Mouse (Mus musculus) heart, adult 8-10 months (tissue): Measurements from ENCODE around the gene Ddx60. TPM values are rescaled to one million over a fixed set of nuclear protein-coding genes. Genes with fewer than 3 reads are reported as not detected.
"Not testable (repeated sequence)": the region's sequence is repeated elsewhere in the genome, so short reads cannot be mapped to it uniquely, and the experiment has no call there.

Experiments used
- DNase-seq: peaks from one replicate; pipeline ENCODE4 v3.0.0; 2022; ENCODE audit warnings: low spot score
- total RNA-seq, 4 experiments: library from RNA; stranded (reverse); gene quantifications; 2 replicates each; pipeline ENCODE4 v1.2.4; 2022

Gene Ddx60
- 1 to 10 TPM in 3 of 4 experiments, under 1 TPM in 1; 0.80 to 2.6 (median 1.9) TPM for total RNA-seq

DNA sequence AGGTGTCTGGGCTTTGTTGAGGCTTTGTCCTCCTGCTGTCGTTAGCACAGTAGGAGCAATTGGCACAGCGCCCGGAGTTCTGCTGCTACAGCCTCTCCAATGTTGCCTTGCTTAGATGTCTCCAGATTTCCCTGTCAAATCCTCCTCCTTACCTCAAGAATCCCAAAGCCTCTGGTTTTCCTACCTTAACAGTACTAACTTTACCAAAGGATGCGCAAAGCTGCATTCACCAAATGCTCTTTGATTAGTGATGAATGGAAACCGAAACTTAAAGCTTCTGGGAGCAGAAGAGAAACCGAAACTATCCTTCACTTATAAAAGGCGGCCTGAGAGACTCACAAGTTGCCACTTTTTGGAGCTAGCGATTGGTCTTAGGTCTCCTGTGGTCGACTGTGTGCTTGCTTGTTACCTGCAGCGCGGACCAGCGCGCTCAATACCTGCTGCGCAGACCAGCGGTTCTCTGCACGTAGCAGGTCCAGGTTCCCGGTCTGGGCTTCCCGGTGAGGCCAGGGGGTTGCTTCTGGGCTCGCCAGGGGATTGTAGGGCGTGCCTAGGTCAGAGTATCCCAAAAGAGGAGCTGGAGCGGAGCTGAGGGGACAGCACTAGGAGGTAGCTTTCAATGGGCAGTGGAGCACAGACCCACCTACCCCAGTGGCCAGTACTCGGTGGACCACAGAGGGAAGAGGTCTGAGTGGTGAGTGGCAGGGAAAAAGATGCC is at the start of gene Ddx60:
Ddx60 (plus strand) TSS at position 311 of the 718 bp plus-strand sequence.
- DNase-seq: peak; percentile 81

GRCm38 (mm10) chr8:61894062-61894461 is 33.8 kb upstream of the Ddx60 start:
- DNase-seq: peak; percentile 69

GRCm38 (mm10) chr8:61896742-61897141 is 31.1 kb upstream of the Ddx60 start:
- no peak for DNase-seq

DNA sequence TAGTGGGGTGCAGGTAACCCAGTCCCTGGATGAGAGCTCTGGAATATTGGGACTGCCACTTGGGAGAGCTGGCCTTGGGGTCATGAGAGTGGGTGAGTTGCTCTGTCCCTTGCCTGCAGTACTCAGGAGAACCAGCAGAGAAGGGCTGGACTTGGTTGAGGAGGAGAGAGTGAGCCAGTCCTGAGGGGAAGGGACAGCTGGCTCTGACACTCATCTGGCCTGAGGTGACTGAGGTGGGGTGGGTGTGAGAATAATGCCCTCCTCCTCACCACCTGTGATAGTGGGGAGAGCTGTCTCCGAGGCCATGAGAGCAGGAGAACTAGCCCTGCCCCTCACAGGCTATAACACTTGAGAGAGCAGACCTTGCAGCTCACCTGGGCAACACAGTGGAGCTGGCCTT is 30.5 kb upstream of the Ddx60 start:
- no peak for DNase-seq

- DNase-seq: no peak
Observed at GRCm38 (mm10) chr8:61901028-61901717, 26.7 kb upstream of the Ddx60 start.

DNA sequence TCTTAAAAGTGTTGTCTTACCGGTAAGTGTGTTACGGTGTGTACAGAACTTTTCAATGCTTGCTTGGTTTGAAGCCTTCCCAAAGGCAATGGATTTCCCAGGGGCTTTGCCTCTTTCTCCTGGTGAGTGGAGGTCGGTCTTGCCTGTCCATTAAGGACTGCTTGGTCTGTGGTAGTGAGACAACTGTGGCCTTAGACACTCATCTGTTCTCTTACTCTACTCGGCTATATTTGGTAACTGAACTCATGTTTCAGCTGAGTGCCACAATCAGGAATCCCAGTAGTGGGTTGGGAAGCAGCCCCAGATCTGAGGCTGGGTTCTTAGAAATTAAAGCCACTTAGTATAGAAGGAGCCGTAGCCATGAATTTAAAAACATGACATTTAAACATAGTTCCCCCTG is 25.4 kb upstream of the Ddx60 start, which contains the start of gene Palld:
Palld (minus strand) TSS at position 170 of the 400 bp plus-strand sequence.
- DNase-seq: peak; percentile 50

DNA sequence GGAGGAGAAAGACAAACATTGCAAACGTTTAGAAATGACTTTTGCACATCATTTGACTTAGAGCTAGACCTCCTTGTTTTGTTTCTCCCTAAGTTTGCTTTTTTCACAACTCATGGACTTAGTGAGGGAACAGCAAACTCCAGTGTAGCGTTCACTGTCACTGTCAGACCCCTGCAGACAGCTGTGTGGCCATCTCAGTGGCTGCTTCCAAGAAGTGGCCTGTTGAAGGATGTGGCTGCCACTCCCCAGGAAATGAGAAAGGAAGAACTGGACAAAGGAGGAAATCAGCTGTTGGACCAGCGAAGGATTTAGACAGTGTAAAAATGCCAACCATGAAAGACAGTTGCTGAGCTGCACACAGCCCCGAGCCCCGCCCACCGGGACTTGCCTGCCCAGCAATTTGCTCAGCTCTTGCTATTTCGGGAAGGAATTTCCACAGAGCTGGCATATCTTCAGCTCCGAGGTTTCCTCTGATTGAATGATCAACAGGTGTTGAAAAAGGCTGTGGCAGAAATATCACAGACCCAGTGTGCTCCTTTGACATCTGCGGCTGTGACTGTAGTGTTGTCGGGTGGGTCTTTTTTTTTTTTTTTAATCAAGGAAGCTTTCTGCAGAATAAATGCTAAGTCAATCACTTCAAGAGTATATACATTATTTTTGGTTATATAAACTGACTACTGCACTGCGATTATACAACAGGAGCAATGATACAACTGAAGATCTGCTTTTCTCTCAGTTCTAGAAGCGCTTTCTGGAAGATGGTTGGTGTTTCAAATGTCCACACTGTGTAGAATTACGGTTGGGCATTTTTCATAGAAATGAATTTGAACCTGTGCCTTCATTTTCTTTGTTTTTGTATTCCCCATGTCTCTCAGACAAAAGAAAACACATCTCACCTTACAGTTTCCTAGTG is 19.3 kb upstream of the Ddx60 start:
- DNase-seq: peak; percentile 80

DNA sequence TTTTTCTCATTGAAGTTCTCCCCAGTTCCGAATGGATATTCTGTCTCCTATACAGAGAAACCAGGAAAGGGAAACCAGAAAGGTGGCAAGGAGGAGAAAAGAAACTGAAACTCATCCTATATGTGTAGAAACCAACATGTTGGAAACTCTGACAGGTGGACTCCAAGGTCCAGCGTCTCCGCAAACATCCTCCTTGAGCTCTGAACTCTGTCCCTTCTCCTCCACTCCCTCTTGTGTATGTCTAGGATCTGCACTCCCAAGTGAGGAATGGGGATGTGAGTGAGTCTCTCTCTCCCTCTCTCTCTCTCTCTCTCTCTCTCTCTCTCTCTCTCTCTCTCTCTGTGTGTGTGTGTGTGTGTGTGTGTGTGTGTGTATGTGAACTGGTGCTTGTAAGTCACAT is 18.6 kb upstream of the Ddx60 start:
- no peak for DNase-seq

DNA sequence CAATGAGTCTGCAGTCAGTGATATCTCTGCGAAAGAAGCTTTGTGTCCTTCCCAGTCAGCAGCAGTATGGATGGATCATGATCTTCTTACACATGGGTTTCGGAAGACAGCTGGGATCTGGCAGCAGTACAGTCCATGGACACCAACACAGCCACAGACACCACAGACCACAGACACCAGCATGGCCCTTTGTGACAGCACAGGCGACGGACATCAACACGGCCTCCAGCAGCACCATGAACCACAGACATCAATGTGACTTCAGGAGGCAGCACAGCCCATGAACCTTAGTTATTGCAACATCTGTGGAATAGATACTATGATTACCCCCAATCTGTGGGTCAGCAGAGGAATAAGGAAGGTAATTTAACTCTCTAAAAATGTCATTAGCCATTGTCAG is 15.1 kb upstream of the Ddx60 start:
- DNase-seq: no peak

DNA sequence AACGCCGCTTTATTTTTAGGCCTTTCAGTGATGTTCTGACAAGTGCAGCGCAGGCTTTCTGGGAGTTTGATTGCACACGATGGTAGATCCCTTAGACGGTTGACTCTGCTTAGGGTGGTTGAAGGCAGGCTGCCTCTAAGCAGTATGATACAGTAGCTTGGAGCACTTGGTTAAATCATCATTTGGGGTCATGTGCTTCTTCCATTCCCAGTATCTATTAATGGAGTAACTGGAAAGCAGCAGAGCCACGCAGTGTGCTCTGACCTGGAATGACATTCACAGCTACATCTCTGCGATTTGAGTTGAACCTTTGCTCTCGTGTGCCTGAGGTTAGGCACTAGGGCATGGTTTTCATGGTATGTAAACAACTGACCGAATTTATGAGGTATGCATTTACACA is 13.9 kb upstream of the Ddx60 start:
- peak; percentile 33 for DNase-seq

- no peak for DNase-seq
Observed at GRCm38 (mm10) chr8:61917287-61917686, 10.6 kb upstream of the Ddx60 start.

DNA sequence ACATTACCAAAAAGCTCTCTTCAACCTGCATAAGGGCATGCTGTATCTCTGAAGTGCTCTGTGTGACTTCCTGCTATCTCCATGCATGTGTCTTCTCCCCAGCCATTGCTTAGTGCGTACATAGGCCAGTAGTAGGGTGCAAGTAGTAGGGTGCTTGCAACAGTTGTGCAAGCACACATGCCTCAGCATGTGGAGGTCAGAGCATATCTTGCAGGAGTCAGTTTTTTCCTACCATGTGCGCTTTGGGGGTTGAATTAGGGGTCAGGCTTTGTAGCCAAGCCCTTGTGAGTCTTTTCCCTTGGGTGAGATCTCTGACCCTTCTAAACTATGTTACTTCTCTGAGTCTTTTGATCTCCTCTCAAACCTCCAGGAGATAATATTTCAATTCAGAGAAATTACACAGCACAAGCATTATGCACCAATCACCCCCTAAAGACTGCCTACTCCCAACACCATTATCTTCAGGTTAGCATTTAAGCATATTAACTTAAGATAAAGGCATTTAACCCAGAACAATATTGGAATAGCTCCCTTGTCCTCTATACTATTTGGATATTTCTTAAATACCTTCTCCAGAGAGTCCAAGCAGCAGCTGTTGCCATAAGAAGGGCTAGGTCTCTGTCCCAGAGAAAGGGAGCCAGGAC is 8.6 kb upstream of the Ddx60 start:
- DNase-seq: no peak

DNA sequence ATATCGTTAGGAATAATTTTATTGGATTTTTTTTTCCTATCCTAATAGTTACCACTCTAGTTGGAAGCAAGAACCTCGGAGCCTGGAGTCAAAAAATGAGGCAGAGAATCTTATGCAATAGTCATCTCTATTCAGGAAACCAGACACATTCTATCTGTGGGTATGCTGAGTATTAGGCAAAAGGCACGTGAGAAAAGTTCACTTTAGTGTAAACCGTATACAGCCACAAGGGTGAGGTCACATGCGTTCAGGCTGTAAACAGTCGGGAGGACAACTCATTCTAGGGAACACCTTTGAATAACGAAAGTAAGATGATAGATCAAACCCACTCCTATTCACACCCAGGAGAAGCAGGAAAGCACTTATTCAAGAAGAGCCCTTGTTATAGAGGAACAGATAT is 7.5 kb upstream of the Ddx60 start:
- no peak for DNase-seq

GRCm38 (mm10) chr8:61921454-61922054 is 6.3 kb upstream of the Ddx60 start:
- peak; percentile 24 for DNase-seq

DNA sequence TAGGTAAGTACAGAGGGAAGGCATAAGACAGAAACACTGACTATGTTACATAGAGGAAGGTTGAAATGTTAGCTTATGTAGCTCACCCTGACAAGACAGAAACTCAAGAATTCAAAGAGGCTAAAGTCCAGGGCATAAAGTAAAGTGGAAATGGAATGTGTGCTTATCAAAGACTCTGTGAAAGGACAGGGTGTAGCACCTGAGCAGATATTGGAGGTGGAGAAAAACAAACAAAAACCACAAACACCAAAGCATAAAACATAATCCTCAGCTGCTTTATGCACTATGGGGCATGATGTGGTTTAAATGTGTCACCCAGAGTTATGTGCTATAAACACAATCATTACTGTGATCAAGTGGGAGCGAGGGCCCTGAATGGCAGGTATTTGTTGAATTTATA is 3.4 kb upstream of the Ddx60 start:
- DNase-seq: no peak

DNA sequence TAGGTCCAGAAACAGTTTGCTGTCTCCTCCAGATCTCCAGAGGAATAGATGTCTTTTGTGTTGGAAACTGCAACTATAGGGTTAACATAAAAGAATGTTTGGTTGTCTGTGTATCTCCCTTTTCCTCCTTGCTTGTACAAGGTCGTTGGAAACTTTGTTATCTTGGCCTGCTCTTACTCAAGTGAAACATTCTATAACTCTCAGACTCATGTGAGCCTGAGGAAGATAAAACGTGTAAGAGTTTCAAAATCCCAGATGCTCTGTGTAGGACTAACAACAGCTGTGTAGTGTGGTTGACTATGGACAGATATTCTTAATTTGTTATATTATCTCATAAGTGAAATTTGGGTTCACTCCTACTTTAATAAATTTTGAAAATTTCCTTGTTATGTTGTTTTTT is 5.4 kb downstream of the Ddx60 start:
- DNase-seq: no peak

DNA sequence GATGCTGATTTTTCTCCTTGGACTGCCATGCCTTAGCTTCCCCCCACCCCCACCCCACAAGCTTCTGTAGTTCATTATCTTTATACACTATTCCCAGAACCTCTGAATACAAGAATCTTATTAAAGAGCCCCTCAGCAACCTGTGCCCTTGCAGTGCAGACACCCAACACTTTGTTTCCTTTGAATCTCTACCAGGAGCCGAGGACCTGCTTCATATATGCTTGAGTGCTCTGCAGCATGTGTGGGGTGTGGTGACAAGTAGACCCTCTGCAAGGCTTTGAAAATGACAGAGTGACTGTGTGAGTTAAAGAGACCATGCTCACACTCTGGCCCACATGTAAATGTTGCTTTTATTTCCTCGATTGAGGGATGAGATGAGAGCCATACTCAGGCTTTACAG is 9.7 kb downstream of the Ddx60 start:
- no peak for DNase-seq

- DNase-seq: not testable (repeated sequence)
Observed at GRCm38 (mm10) chr8:61964591-61965375, 36.9 kb downstream of the Ddx60 start.

DNA sequence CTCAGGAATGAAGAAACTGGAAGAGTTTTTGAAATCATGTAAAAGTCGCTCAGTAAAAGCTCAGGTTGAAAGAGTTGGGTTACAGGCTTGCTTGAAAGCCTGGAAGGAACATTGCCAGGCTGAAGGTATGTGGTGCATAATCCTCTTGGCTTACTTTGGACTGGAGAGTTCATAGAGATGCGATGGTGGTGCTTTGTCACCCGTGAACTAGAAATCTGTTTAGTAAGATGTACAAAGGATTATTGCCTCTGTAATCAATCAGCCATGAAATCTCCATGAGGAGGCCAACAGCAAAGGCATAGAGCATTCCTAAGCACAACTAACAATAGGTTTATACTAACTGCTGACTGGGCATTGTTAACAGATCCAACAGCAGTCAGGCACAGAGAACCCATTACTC is 41.7 kb downstream of the Ddx60 start:
- no peak for DNase-seq

DNA sequence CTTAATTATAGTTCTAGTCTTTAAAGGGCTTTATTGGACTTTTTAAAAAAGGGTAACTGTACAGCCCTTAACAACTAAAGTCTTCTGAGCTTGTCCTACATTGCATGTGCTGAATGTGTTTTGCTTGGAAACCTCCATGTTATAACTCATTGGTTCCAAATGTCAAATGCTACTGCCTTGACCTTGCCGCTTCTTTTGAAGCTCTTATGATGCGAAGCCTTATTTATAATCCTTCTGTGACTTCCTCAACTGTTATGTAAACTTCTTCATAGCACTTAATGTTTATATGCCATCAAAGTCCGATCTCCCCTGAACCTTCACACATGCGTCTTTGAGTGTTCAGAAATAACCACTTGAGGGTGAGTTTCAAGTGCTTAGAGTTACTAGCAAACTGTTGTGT is 57.1 kb downstream of the Ddx60 start:
- DNase-seq: no peak
